Mouse (Mus musculus) testis, adult 2 months (tissue): Measurements from ENCODE around the gene Clcnka.

ENCODE experiments used
- CTCF ChIP-seq: fragments of 200-500 bp; IDR thresholded peaks from 2 replicates; pipeline ENCODE4 v1.5.1; 2012; ENCODE audit warnings: low read depth, mild to moderate bottlenecking, inconsistent platforms, low read length, moderate library complexity; ENCODE audit not compliant: control insufficient read depth, insufficient read depth, insufficient replicate concordance
- POLR2A ChIP-seq: fragments of 200-500 bp; IDR thresholded peaks from 2 replicates; pipeline ENCODE4 v1.6.1; 2012; ENCODE audit warnings: low read depth, mild to moderate bottlenecking, inconsistent platforms, low read length, moderate library complexity; ENCODE audit not compliant: control insufficient read depth

GRCm38 (mm10) chr4:141379674-141380073 lies 18.9 kb downstream of the Clcnka start:
- no peak for TF ChIP-seq POLR2A
- TF ChIP-seq CTCF = no peak
